Mouse (Mus musculus): ENCODE results near the gene Map3k12. TPM values are rescaled to one million over a fixed set of nuclear protein-coding genes. Genes with fewer than 3 reads are reported as not detected.

Map3k12 gene
- polyA plus RNA-seq, 1 experiment from 2014 or later = 10.4 TPM

GRCm38 (mm10) chr15:102458050-102458736 is 58.7 kb downstream of the Map3k12 start:
- H3K9ac ChIP-seq (ENCODE audit: low read length) = peak overlapping the region; percentile 74
- peaks cover 9% of the 10 kb centered on the region for H3K36me3 ChIP-seq (ENCODE audit: control insufficient read depth, insufficient read depth, low read length)
- peak overlapping the region in 1 of 2 experiments; percentile 70; a peak in 2 of 4 replicates for H3K27ac ChIP-seq (replicated peaks in 1 of 2; ENCODE audit: control insufficient read depth in 1 of 2, insufficient read depth in 1 of 2, low read depth in 2 of 2, low read length in 2 of 2)
- no peak for ATAC-seq (ENCODE audit: insufficient number of reproducible peaks, insufficient read depth, low FRiP score, low read depth)
- H3K27me3 ChIP-seq (ENCODE audit: control insufficient read depth, insufficient read depth, low read length) = no peaks in the 10 kb centered on the region
- H3K4me3 ChIP-seq (ENCODE audit: control insufficient read depth in 1 of 2, insufficient read depth in 1 of 2, low read depth in 1 of 2, low read length in 2 of 2) = peak overlapping the region in 1 of 2 experiments; percentile 56; a peak in 2 of 4 replicates
- WGBS = 58% methylated on average over 5 of the region's 5 CpGs
- peak overlapping the region; percentile 77 for H3K4me2 ChIP-seq (ENCODE audit: low read length)
- H3K9me3 ChIP-seq (ENCODE audit: control insufficient read depth, low read length) = no peaks in the 10 kb centered on the region
- peaks cover 9 to 28% of the 10 kb centered on the region in 2 experiments for H3K4me1 ChIP-seq (ENCODE audit: control insufficient read depth in 2 of 2, insufficient read depth in 2 of 2, low read length in 2 of 2)

DNA sequence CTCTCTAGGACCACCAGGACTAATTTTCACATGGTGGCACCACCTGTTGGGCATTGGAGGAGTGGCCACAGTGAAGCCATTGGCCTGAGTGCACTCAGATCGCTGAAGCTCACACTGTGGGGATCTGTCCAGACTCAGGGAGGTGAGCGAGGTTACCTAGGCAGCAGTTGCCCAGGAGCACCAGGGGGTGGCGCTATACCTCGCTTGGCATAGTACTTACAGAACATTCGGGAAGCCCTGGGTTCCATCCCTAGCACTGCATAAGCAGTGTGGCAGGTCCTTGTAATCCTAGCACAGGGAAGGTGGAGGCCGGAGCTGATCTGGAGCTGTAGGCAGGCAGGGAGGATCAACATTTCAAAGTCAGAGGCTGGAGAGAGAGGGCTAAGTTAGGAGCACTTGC is 60.9 kb downstream of the Map3k12 start:
- Histone ChIP-seq H3K9me3 (ENCODE audit: control insufficient read depth, low read length) (no peaks in the 10 kb centered on the region), H3K4me3 (ENCODE audit: control insufficient read depth in 1 of 2, insufficient read depth in 1 of 2, low read depth in 1 of 2, low read length in 2 of 2) (no peak overlapping the region), H3K36me3 (ENCODE audit: control insufficient read depth, insufficient read depth, low read length) (no peaks in the 10 kb centered on the region), H3K4me2 (ENCODE audit: low read length) (no peak overlapping the region), H3K4me1 (ENCODE audit: control insufficient read depth in 2 of 2, insufficient read depth in 2 of 2, low read length in 2 of 2) (peaks cover 9 to 22% of the 10 kb centered on the region in 2 experiments), H3K27ac (replicated peaks in 1 of 2; ENCODE audit: control insufficient read depth in 1 of 2, insufficient read depth in 1 of 2, low read depth in 2 of 2, low read length in 2 of 2) (no peak overlapping the region), H3K27me3 (ENCODE audit: control insufficient read depth, insufficient read depth, low read length) (no peaks in the 10 kb centered on the region), H3K9ac (ENCODE audit: low read length) (no peak overlapping the region)
- no peak for ATAC-seq (ENCODE audit: insufficient number of reproducible peaks, insufficient read depth, low FRiP score, low read depth)
- 35% methylated on average over 6 of the region's 6 CpGs for WGBS

- ATAC-seq (ENCODE audit: insufficient number of reproducible peaks, insufficient read depth, low FRiP score, low read depth) = no peak
- no peaks in the 10 kb centered on the region for H3K36me3 ChIP-seq (ENCODE audit: control insufficient read depth, insufficient read depth, low read length)
- H3K9me3 ChIP-seq (ENCODE audit: control insufficient read depth, low read length) = no peaks in the 10 kb centered on the region
- H3K27me3 ChIP-seq (ENCODE audit: control insufficient read depth, insufficient read depth, low read length) = no peaks in the 10 kb centered on the region
- H3K4me2 ChIP-seq (ENCODE audit: low read length) = no peak overlapping the region
- no peak overlapping the region for H3K4me3 ChIP-seq (ENCODE audit: control insufficient read depth in 1 of 2, insufficient read depth in 1 of 2, low read depth in 1 of 2, low read length in 2 of 2)
- no peak overlapping the region for H3K9ac ChIP-seq (ENCODE audit: low read length)
- 71% methylated on average over 26 of the region's 26 CpGs for WGBS
- no peak overlapping the region for H3K27ac ChIP-seq (replicated peaks in 1 of 2; ENCODE audit: control insufficient read depth in 1 of 2, insufficient read depth in 1 of 2, low read depth in 2 of 2, low read length in 2 of 2)
- no peaks in the 10 kb centered on the region; a peak in 1 of 4 replicates for H3K4me1 ChIP-seq (ENCODE audit: control insufficient read depth in 2 of 2, insufficient read depth in 2 of 2, low read length in 2 of 2)
Measured at GRCm38 (mm10) chr15:102451666-102452430, 65.0 kb downstream of the Map3k12 start.

- Histone ChIP-seq H3K27me3 (ENCODE audit: control insufficient read depth, insufficient read depth, low read length) (no peaks in the 10 kb centered on the region), H3K9me3 (ENCODE audit: control insufficient read depth, low read length) (no peaks in the 10 kb centered on the region), H3K4me1 (ENCODE audit: control insufficient read depth in 2 of 2, insufficient read depth in 2 of 2, low read length in 2 of 2) (peaks cover 4 to 6% of the 10 kb centered on the region in 2 experiments; a peak in 1 of 4 replicates), H3K36me3 (ENCODE audit: control insufficient read depth, insufficient read depth, low read length) (no peaks in the 10 kb centered on the region), H3K4me3 (ENCODE audit: control insufficient read depth in 1 of 2, insufficient read depth in 1 of 2, low read depth in 1 of 2, low read length in 2 of 2) (no peak overlapping the region), H3K27ac (replicated peaks in 1 of 2; ENCODE audit: control insufficient read depth in 1 of 2, insufficient read depth in 1 of 2, low read depth in 2 of 2, low read length in 2 of 2) (no peak overlapping the region), H3K9ac (ENCODE audit: low read length) (no peak overlapping the region), H3K4me2 (ENCODE audit: low read length) (no peak overlapping the region)
- WGBS = 33% methylated on average over 7 of the region's 7 CpGs
- no peak for ATAC-seq (ENCODE audit: insufficient number of reproducible peaks, insufficient read depth, low FRiP score, low read depth)
Measured at GRCm38 (mm10) chr15:102450928-102451327, 65.9 kb downstream of the Map3k12 start.

DNA sequence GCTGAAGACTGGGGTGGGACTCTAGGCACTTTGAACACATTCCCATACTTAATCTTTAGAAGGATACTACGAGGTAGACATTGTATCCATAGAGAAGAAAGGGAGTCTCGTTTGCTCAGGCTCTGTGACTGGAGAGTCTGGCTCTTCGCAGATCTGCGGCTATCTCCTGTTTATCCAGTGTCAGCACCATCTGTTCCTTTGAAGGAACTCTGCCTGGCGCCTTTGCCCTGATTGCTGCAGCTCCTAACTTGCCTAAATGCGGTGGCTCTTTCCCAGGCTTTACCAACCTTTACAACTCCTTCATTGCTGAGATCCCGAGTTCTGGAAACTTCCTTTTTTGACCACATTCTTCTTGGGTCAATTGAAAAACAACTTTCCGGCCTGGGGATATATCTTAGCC is 67.5 kb downstream of the Map3k12 start:
- 38% methylated on average over 8 of the region's 8 CpGs for WGBS
- Histone ChIP-seq H3K9me3 (ENCODE audit: control insufficient read depth, low read length) (no peaks in the 10 kb centered on the region), H3K9ac (ENCODE audit: low read length) (no peak overlapping the region), H3K27ac (replicated peaks in 1 of 2; ENCODE audit: control insufficient read depth in 1 of 2, insufficient read depth in 1 of 2, low read depth in 2 of 2, low read length in 2 of 2) (no peak overlapping the region), H3K27me3 (ENCODE audit: control insufficient read depth, insufficient read depth, low read length) (no peaks in the 10 kb centered on the region), H3K4me1 (ENCODE audit: control insufficient read depth in 2 of 2, insufficient read depth in 2 of 2, low read length in 2 of 2) (peaks cover 4 to 7% of the 10 kb centered on the region in 2 experiments; a peak in 1 of 4 replicates), H3K4me3 (ENCODE audit: control insufficient read depth in 1 of 2, insufficient read depth in 1 of 2, low read depth in 1 of 2, low read length in 2 of 2) (no peak overlapping the region), H3K4me2 (ENCODE audit: low read length) (no peak overlapping the region), H3K36me3 (ENCODE audit: control insufficient read depth, insufficient read depth, low read length) (no peaks in the 10 kb centered on the region)
- ATAC-seq (ENCODE audit: insufficient number of reproducible peaks, insufficient read depth, low FRiP score, low read depth) = no peak

Other genes starting within 250 kb of the Map3k12 start
- gene Gm9918, start 246.5 kb downstream of the Map3k12 start, polyA plus RNA-seq (2014; fragmentation: Nextera tagmentation; extraction: Ambion mirVana) = 0.15 TPM in 1 of 2 replicates, not detected in the other
- gene Mfsd5, start 237.6 kb downstream of the Map3k12 start, polyA plus RNA-seq (2014; fragmentation: Nextera tagmentation; extraction: Ambion mirVana) = 39.2 and 41.3 TPM in 2 replicates
- gene Espl1, start 220.8 kb downstream of the Map3k12 start, polyA plus RNA-seq (2014; fragmentation: Nextera tagmentation; extraction: Ambion mirVana) = 13.5 and 16.2 TPM in 2 replicates
- gene Pfdn5, start 190.9 kb downstream of the Map3k12 start, polyA plus RNA-seq (2014; fragmentation: Nextera tagmentation; extraction: Ambion mirVana) = 397 and 431 TPM in 2 replicates
- 59.9 and 72.7 TPM in 2 replicates for gene Myg1, start 185.4 kb downstream of the Map3k12 start, polyA plus RNA-seq (2014; fragmentation: Nextera tagmentation; extraction: Ambion mirVana)
- 45.0 and 48.4 TPM in 2 replicates for gene Aaas, start 166.3 kb downstream of the Map3k12 start, polyA plus RNA-seq (2014; fragmentation: Nextera tagmentation; extraction: Ambion mirVana)
- 0.22 TPM in 1 of 2 replicates, not detected in the other for gene Sp7, start 149.9 kb downstream of the Map3k12 start, polyA plus RNA-seq (2014; fragmentation: Nextera tagmentation; extraction: Ambion mirVana)
- 8.0 and 8.2 TPM in 2 replicates for gene Sp1, start 110.9 kb downstream of the Map3k12 start, polyA plus RNA-seq (2014; fragmentation: Nextera tagmentation; extraction: Ambion mirVana)
- gene Amhr2, start 71.7 kb downstream of the Map3k12 start, polyA plus RNA-seq (2014; fragmentation: Nextera tagmentation; extraction: Ambion mirVana) = 2.1 and 3.1 TPM in 2 replicates
- gene Prr13, start 58.0 kb downstream of the Map3k12 start, polyA plus RNA-seq (2014; fragmentation: Nextera tagmentation; extraction: Ambion mirVana) = 108 and 114 TPM in 2 replicates
- 184 and 194 TPM in 2 replicates for gene Pcbp2, start 46.5 kb downstream of the Map3k12 start, polyA plus RNA-seq (2014; fragmentation: Nextera tagmentation; extraction: Ambion mirVana)
- 4.2 TPM in 1 of 2 replicates, not detected in the other for gene Gm10337, start 13.3 kb downstream of the Map3k12 start, polyA plus RNA-seq (2014; fragmentation: Nextera tagmentation; extraction: Ambion mirVana)
- 81.7 and 83.8 TPM in 2 replicates for gene Tarbp2, start 1.1 kb upstream of the Map3k12 start, polyA plus RNA-seq (2014; fragmentation: Nextera tagmentation; extraction: Ambion mirVana)
- gene Npff, start 7.9 kb upstream of the Map3k12 start, polyA plus RNA-seq (2014; fragmentation: Nextera tagmentation; extraction: Ambion mirVana) = 1.4 and 2.1 TPM in 2 replicates
- not detected in 2 replicates for gene Gm28047, start 108.0 kb upstream of the Map3k12 start, polyA plus RNA-seq (2014; fragmentation: Nextera tagmentation; extraction: Ambion mirVana)
- 27.0 and 29.7 TPM in 2 replicates for gene Atf7, start 108.4 kb upstream of the Map3k12 start, polyA plus RNA-seq (2014; fragmentation: Nextera tagmentation; extraction: Ambion mirVana)
- gene Atp5g2, start 155.3 kb upstream of the Map3k12 start, polyA plus RNA-seq (2014; fragmentation: Nextera tagmentation; extraction: Ambion mirVana) = 98.6 and 118 TPM in 2 replicates
- 66.2 and 66.5 TPM in 2 replicates for gene Calcoco1, start 205.1 kb upstream of the Map3k12 start, polyA plus RNA-seq (2014; fragmentation: Nextera tagmentation; extraction: Ambion mirVana)

Data from heart, embryonic 14.5 days (tissue).